ENCODE assay signal across 7 mouse cellular contexts in the genomic region with DNA sequence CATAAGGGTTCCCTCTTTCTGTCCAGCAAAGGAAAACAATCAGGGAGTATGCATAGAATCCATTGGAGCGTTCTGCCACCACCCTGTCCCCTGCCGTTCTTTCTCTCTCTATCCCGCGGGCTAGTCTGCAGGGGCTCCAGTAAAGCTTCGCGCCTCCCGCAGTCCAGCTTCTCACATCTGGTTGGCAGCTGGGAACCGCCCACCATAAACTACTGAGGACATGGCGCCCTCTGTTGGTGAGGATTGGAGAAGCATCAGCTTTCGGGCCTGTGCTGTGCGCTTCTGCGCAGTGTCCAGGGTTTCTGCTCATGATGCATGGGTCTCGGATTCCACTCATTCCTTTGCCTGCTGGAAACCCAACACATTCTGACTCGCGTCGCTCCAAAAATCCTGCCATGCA. TPM values are rescaled to one million over a fixed set of nuclear protein-coding genes. Genes with fewer than 3 reads are reported as not detected.
DNase-seq lines count a peak whose midpoint lies in the region; ATAC-seq and TF ChIP-seq lines count a peak whose summit lies in the region.

No protein-coding gene starts in this region.

- H3K4me3 ChIP-seq in embryonic facial prominence, embryonic 10.5 days: peak overlapping the region; percentile 50
- H3K4me3 ChIP-seq in limb, embryonic 11.5 days (ENCODE audit: low read depth, low read length): no peak overlapping the region
- peak overlapping the region; percentile 37 for H3K4me3 ChIP-seq in midbrain, embryonic 16.5 days (ENCODE audit: low read depth, low read length)
- no peak overlapping the region for H3K4me3 ChIP-seq in spleen, adult 2 months (ENCODE audit: extremely low read depth, insufficient read depth, insufficient read length)

- H3K9me3 ChIP-seq in embryonic facial prominence, embryonic 10.5 days: no peaks in the 10 kb centered on the region
- no peaks in the 10 kb centered on the region for H3K9me3 ChIP-seq in limb, embryonic 11.5 days (ENCODE audit: control insufficient read depth, low read length)
- no peaks in the 10 kb centered on the region for H3K9me3 ChIP-seq in midbrain, embryonic 16.5 days (replicated peaks; ENCODE audit: control insufficient read depth, low read length, poor library complexity, severe bottlenecking)

- peak; percentile 76 for ATAC-seq in limb, embryonic 11.5 days (ENCODE audit: insufficient number of reproducible peaks, low FRiP score, low TSS enrichment, low read depth)
- ATAC-seq in midbrain, embryonic 16.5 days: peak; percentile 75

- peak; percentile 93; the same call in 1 of the 2 replicates for TF ChIP-seq CTCF in spleen, adult 2 months (IDR thresholded peaks at IDR 0.05; ENCODE audit: extremely low read depth, insufficient read depth, insufficient read length, insufficient replicate concordance)

- peaks cover 50% of the 10 kb centered on the region for H3K4me1 ChIP-seq in embryonic facial prominence, embryonic 10.5 days
- peaks cover 22% of the 10 kb centered on the region for H3K4me1 ChIP-seq in limb, embryonic 11.5 days (ENCODE audit: control insufficient read depth, insufficient read depth, low read length)
- peaks cover 33% of the 10 kb centered on the region for H3K4me1 ChIP-seq in midbrain, embryonic 16.5 days (ENCODE audit: control insufficient read depth, insufficient read depth, low read length)
- H3K4me1 ChIP-seq in spleen, adult 2 months (ENCODE audit: control insufficient read depth, insufficient read depth, insufficient read length): peaks cover 29% of the 10 kb centered on the region

- peak; percentile 84 for DNase-seq in adrenal gland, adult 8-10 months
- DNase-seq in embryonic facial prominence, embryonic 10.5 days (ENCODE audit: low spot score): peak; percentile 94
- peak; percentile 88 to 95 for DNase-seq in heart, adult 18-20 months
- peak; percentile 94 for DNase-seq in kidney, adult 18-20 months
- peak; percentile 99 for DNase-seq in limb, embryonic 11.5 days (ENCODE audit: low spot score)
- peak; percentile 70 to 86 for DNase-seq in spleen, adult 2 months (ENCODE audit: low read depth in 1 of 2, low spot score in 2 of 2)

- no peaks in the 10 kb centered on the region for H3K36me3 ChIP-seq in embryonic facial prominence, embryonic 10.5 days (replicated peaks)
- no peaks in the 10 kb centered on the region for H3K36me3 ChIP-seq in limb, embryonic 11.5 days (ENCODE audit: control insufficient read depth, insufficient read depth, low read length)
- H3K36me3 ChIP-seq in midbrain, embryonic 16.5 days (ENCODE audit: control insufficient read depth, insufficient read depth, low read length): no peaks in the 10 kb centered on the region
- no peaks in the 10 kb centered on the region for H3K36me3 ChIP-seq in spleen, adult 2 months (ENCODE audit: control insufficient read depth, insufficient read depth, low read length)

- H3K9ac ChIP-seq in limb, embryonic 11.5 days (ENCODE audit: low read length): no peak overlapping the region
- H3K9ac ChIP-seq in midbrain, embryonic 16.5 days (ENCODE audit: low read depth, low read length): peak overlapping the region; percentile 59

- H3K27me3 ChIP-seq in embryonic facial prominence, embryonic 10.5 days (replicated peaks; ENCODE audit: low read depth, poor library complexity, severe bottlenecking): peaks cover 100% of the 10 kb centered on the region
- H3K27me3 ChIP-seq in limb, embryonic 11.5 days (ENCODE audit: control insufficient read depth, insufficient read depth, low read length): peaks cover 54% of the 10 kb centered on the region
- H3K27me3 ChIP-seq in midbrain, embryonic 16.5 days (ENCODE audit: control insufficient read depth, insufficient read depth, low read depth, low read length): peaks cover 15% of the 10 kb centered on the region
- H3K27me3 ChIP-seq in spleen, adult 2 months (ENCODE audit: control insufficient read depth, insufficient read depth, low read length): peaks cover 16% of the 10 kb centered on the region

- WGBS in embryonic facial prominence, embryonic 10.5 days: 0% methylated on average over 16 of the region's 16 CpGs
- under 1% methylated on average over 16 of the region's 16 CpGs for WGBS in limb, embryonic 11.5 days
- WGBS in midbrain, embryonic 16.5 days: 0% methylated on average over 16 of the region's 16 CpGs
- 2% methylated on average over 16 of the region's 16 CpGs for WGBS in spleen, adult 2 months

- no peak for TF ChIP-seq POLR2A in spleen, adult 2 months (IDR thresholded peaks at IDR 0.05; ENCODE audit: low read depth, low read length)

- H3K4me2 ChIP-seq in limb, embryonic 11.5 days (ENCODE audit: low read depth, severe bottlenecking): peak overlapping the region; percentile 37
- H3K4me2 ChIP-seq in midbrain, embryonic 16.5 days (ENCODE audit: low read length): peak overlapping the region; percentile 81

- H3K27ac ChIP-seq in embryonic facial prominence, embryonic 10.5 days (replicated peaks): no peak overlapping the region
- no peak overlapping the region for H3K27ac ChIP-seq in limb, embryonic 11.5 days (replicated peaks; ENCODE audit: low read depth, low read length)
- peak overlapping the region; percentile 41 for H3K27ac ChIP-seq in midbrain, embryonic 16.5 days (ENCODE audit: low read length)
- no peak overlapping the region for H3K27ac ChIP-seq in spleen, adult 2 months (ENCODE audit: insufficient read depth, low read length)

RNA-seq across cellular contexts. Expression of gene Wnt10a, which starts 16.8 kb away (rescaled TPM):
- total RNA-seq in adrenal gland, adult 8-10 months (2022): 1 to 10 TPM in 1 of 4 experiments, under 1 TPM in 3; 0.58 to 1.0 (median 0.84) TPM
- polyA plus RNA-seq in embryonic facial prominence, embryonic 10.5 days (2016; fragmentation: Nextera tagmentation; extraction: Ambion mirVana): 0.70 and 1.2 TPM in 2 replicates
- total RNA-seq in heart, adult 18-20 months (2021): not detected
- polyA plus RNA-seq in limb, embryonic 11.5 days (2014; fragmentation: Nextera tagmentation; extraction: Ambion mirVana): 1.4 and 1.6 TPM in 2 replicates
- polyA plus RNA-seq in midbrain, embryonic 16.5 days (2015; fragmentation: Nextera tagmentation; extraction: Ambion mirVana): 0.10 and 0.47 TPM in 2 replicates
- polyA plus RNA-seq in spleen, adult 2 months (2012; rRNA removed): 3.1 and 3.2 TPM in 2 replicates

RNA-seq across cellular contexts. Expression of gene Wnt6, which starts 36.4 kb away (rescaled TPM):
- total RNA-seq in adrenal gland, adult 8-10 months (2022): 1 to 10 TPM; 3.9 to 6.6 (median 5.7) TPM
- 26.5 and 26.6 TPM in 2 replicates for polyA plus RNA-seq in embryonic facial prominence, embryonic 10.5 days (2016; fragmentation: Nextera tagmentation; extraction: Ambion mirVana)
- total RNA-seq in heart, adult 18-20 months (2021): under 1 TPM; 0.18 to 0.30 TPM
- 21.2 and 27.4 TPM in 2 replicates for polyA plus RNA-seq in limb, embryonic 11.5 days (2014; fragmentation: Nextera tagmentation; extraction: Ambion mirVana)
- 3.6 and 4.2 TPM in 2 replicates for polyA plus RNA-seq in midbrain, embryonic 16.5 days (2015; fragmentation: Nextera tagmentation; extraction: Ambion mirVana)
- 1.9 and 2.0 TPM in 2 replicates for polyA plus RNA-seq in spleen, adult 2 months (2012; rRNA removed)

RNA-seq across cellular contexts. Expression of gene Cdk5r2, which starts 46.7 kb away (rescaled TPM):
- total RNA-seq in adrenal gland, adult 8-10 months (2022): 1 to 10 TPM; 4.2 to 6.2 (median 6.0) TPM
- polyA plus RNA-seq in embryonic facial prominence, embryonic 10.5 days (2016; fragmentation: Nextera tagmentation; extraction: Ambion mirVana): 0.21 and 0.39 TPM in 2 replicates
- not detected for total RNA-seq in heart, adult 18-20 months (2021)
- not detected in 2 replicates for polyA plus RNA-seq in limb, embryonic 11.5 days (2014; fragmentation: Nextera tagmentation; extraction: Ambion mirVana)
- 8.1 and 9.7 TPM in 2 replicates for polyA plus RNA-seq in midbrain, embryonic 16.5 days (2015; fragmentation: Nextera tagmentation; extraction: Ambion mirVana)
- not detected in 2 replicates for polyA plus RNA-seq in spleen, adult 2 months (2012; rRNA removed)

RNA-seq across cellular contexts. Expression of gene Prkag3, which starts 59.1 kb away (rescaled TPM):
- total RNA-seq in adrenal gland, adult 8-10 months (2022): 1 to 10 TPM in 1 of 4 experiments, under 1 TPM in 1, not detected in 2; 0.55 to 1.3 TPM
- 0.11 TPM in 1 of 2 replicates, not detected in the other for polyA plus RNA-seq in embryonic facial prominence, embryonic 10.5 days (2016; fragmentation: Nextera tagmentation; extraction: Ambion mirVana)
- total RNA-seq in heart, adult 18-20 months (2021): 1 to 10 TPM; 1.4 to 1.7 TPM
- not detected in 2 replicates for polyA plus RNA-seq in limb, embryonic 11.5 days (2014; fragmentation: Nextera tagmentation; extraction: Ambion mirVana)
- not detected in 2 replicates for polyA plus RNA-seq in midbrain, embryonic 16.5 days (2015; fragmentation: Nextera tagmentation; extraction: Ambion mirVana)
- polyA plus RNA-seq in spleen, adult 2 months (2012; rRNA removed): 0.06 and 0.18 TPM in 2 replicates

Comparison
In these comparisons a context has a peak if more than half of its experiments do, and no peak if none do; other contexts are left out.
1. H3K4me3 ChIP-seq: peak in embryonic facial prominence, embryonic 10.5 days (single experiment) and midbrain, embryonic 16.5 days (single experiment); none in limb, embryonic 11.5 days (single experiment) and spleen, adult 2 months (single experiment).
2. Peak in every context shown above with its lines, with median percentiles within 50 percentile points of each other: DNase-seq.